Mouse (Mus musculus): Measurements from ENCODE around the gene Cenpw.

Gene Cenpw

GRCm38 (mm10) chr10:30199916-30200826 lies at the start of gene Cenpw:
Gene Cenpw, minus strand, starts transcription at chr10:30200560.
- CTCF ChIA-PET: interaction anchor here (0.6 to 0.7 kb wide), 3 partner anchors 232 to 1983 kb away, joined by 8 to 10 read pairs (median 9); no protein-coding TSS in a partner anchor

- CTCF ChIA-PET: no interaction called here
Measured at GRCm38 (mm10) chr10:30249654-30250053, 49.3 kb upstream of the Cenpw start.

GRCm38 (mm10) chr10:30199501-30199900 lies 859 bp downstream of the Cenpw start:
- CTCF ChIA-PET: interaction anchor here (0.6 to 0.7 kb wide), 4 partner anchors 33 to 1982 kb away, joined by 4 to 10 read pairs (median 8); no protein-coding TSS in a partner anchor

- CTCF ChIA-PET: no interaction called here
Measured at GRCm38 (mm10) chr10:30167700-30168099, 32.7 kb downstream of the Cenpw start.

Measured in spleen, embryonic (tissue).